Mouse (Mus musculus) small intestine, adult 2 months (tissue): ENCODE results near the gene Gja1. TPM values are rescaled to one million over a fixed set of nuclear protein-coding genes. Genes with fewer than 3 reads are reported as not detected.

Experiments
- H3K27ac ChIP-seq: fragments of 200-500 bp; 2 replicates; pipeline ENCODE4 v1.5.1; 2012; ENCODE audit warnings: low read depth, low read length, control low read depth, inconsistent platforms; ENCODE audit not compliant: insufficient read depth
- H3K27me3 ChIP-seq: fragments of 200-500 bp; 2 replicates; pipeline ENCODE4 v1.6.1; 2012; ENCODE audit warnings: mild to moderate bottlenecking, moderate library complexity, low read length, inconsistent platforms; ENCODE audit not compliant: control insufficient read depth, insufficient read depth
- H3K36me3 ChIP-seq: fragments of 200-500 bp; 2 replicates; pipeline ENCODE4 v1.6.1; 2012; ENCODE audit warnings: mild to moderate bottlenecking, low read length, control low read depth, inconsistent platforms; ENCODE audit not compliant: control insufficient read depth, insufficient read depth
- H3K4me1 ChIP-seq: fragments of 200-500 bp; 2 replicates; pipeline ENCODE4 v1.6.1; 2012; ENCODE audit warnings: low read length, inconsistent platforms, mixed read lengths; ENCODE audit not compliant: control insufficient read depth, insufficient read depth, insufficient read length
- H3K4me3 ChIP-seq: fragments of 200-500 bp; 2 replicates; pipeline ENCODE4 v1.5.1; 2012; ENCODE audit warnings: low read depth, mild to moderate bottlenecking, control low read depth, inconsistent platforms, low read length, moderate library complexity
- CTCF ChIP-seq: fragments of 200-500 bp; IDR thresholded peaks from 2 replicates; pipeline ENCODE4 v1.5.1; 2012; ENCODE audit warnings: low read depth, mild to moderate bottlenecking, control low read depth, inconsistent platforms, low read length, moderate library complexity, mixed read lengths; ENCODE audit not compliant: insufficient replicate concordance, insufficient read length; ENCODE audit errors: extremely low read depth
- POLR2A ChIP-seq: fragments of 200-500 bp; IDR thresholded peaks from 2 replicates; pipeline ENCODE4 v1.6.1; 2012; ENCODE audit warnings: low read depth, mild to moderate bottlenecking, control low read depth, inconsistent platforms, low read length, moderate library complexity
- WGBS: fragments of 180-500 bp; shearing (Covaris S2); methylation state at CpG from one replicate; pipeline ENCODE4 v1.1.7; 2018; 5-methylcytosine and 5-hydroxymethylcytosine counted together
- polyA plus RNA-seq: library from polyadenylated mRNA; depleted of rRNA; stranded (reverse); fragments of >200 nt; gene quantifications from 2 replicates; pipeline ENCODE4 v1.2.3, GENCODE M21; 2012

Gja1 gene
- polyA plus RNA-seq, 1 experiment, result 3.7 TPM

GRCm38 (mm10) chr10:56425016-56425798, 48.1 kb downstream of the Gja1 start:
- no peaks in the 10 kb centered on the region for H3K4me1 ChIP-seq
- H3K36me3 ChIP-seq, result no peaks in the 10 kb centered on the region
- 64% methylated on average over 15 of the region's 15 CpGs for WGBS
- H3K27me3 ChIP-seq, result no peaks in the 10 kb centered on the region
- H3K4me3 ChIP-seq, result no peak overlapping the region
- no peak overlapping the region for H3K27ac ChIP-seq
- TF ChIP-seq CTCF (no peak), POLR2A (no peak)

GRCm38 (mm10) chr10:56426369-56426768, 49.2 kb downstream of the Gja1 start:
- TF ChIP-seq POLR2A, result no peak
- no peak overlapping the region for H3K27ac ChIP-seq
- no peaks in the 10 kb centered on the region for H3K4me1 ChIP-seq
- no peak overlapping the region for H3K4me3 ChIP-seq
- WGBS, result 60% methylated on average over 4 of the region's 4 CpGs
- no peaks in the 10 kb centered on the region for H3K36me3 ChIP-seq
- no peaks in the 10 kb centered on the region for H3K27me3 ChIP-seq

GRCm38 (mm10) chr10:56427382-56427781, 50.3 kb downstream of the Gja1 start:
- Histone ChIP-seq H3K27ac (no peak overlapping the region), H3K27me3 (no peaks in the 10 kb centered on the region), H3K4me1 (no peaks in the 10 kb centered on the region), H3K36me3 (no peaks in the 10 kb centered on the region), H3K4me3 (no peak overlapping the region)
- no peak for TF ChIP-seq CTCF
- no peak for TF ChIP-seq POLR2A
- 70% methylated on average over 2 of the region's 2 CpGs for WGBS

GRCm38 (mm10) chr10:56427827-56428226, 50.7 kb downstream of the Gja1 start:
- H3K4me1 ChIP-seq, result no peaks in the 10 kb centered on the region
- H3K36me3 ChIP-seq, result no peaks in the 10 kb centered on the region
- TF ChIP-seq POLR2A, result no peak
- TF ChIP-seq CTCF, result no peak

GRCm38 (mm10) chr10:56429011-56429410, 51.9 kb downstream of the Gja1 start:
- Histone ChIP-seq H3K4me3 (no peak overlapping the region), H3K27me3 (no peaks in the 10 kb centered on the region), H3K4me1 (no peaks in the 10 kb centered on the region), H3K36me3 (no peaks in the 10 kb centered on the region), H3K27ac (no peak overlapping the region)
- 82% methylated on average over 5 of the region's 5 CpGs for WGBS
- TF ChIP-seq POLR2A (no peak), CTCF (no peak)

More at GRCm38 (mm10) chr10:56427827-56428226, 50.7 kb downstream of the Gja1 start:
- H3K27me3 ChIP-seq, result no peaks in the 10 kb centered on the region
- H3K27ac ChIP-seq, result no peak overlapping the region
- H3K4me3 ChIP-seq, result no peak overlapping the region
- WGBS, result 80% methylated on average over 2 of the region's 2 CpGs

- no peak overlapping the region for H3K27ac ChIP-seq
- no peak overlapping the region for H3K4me3 ChIP-seq
- no peaks in the 10 kb centered on the region for H3K36me3 ChIP-seq
- H3K27me3 ChIP-seq, result no peaks in the 10 kb centered on the region
- no peak for TF ChIP-seq CTCF
- no peak for TF ChIP-seq POLR2A
- H3K4me1 ChIP-seq, result no peaks in the 10 kb centered on the region
- WGBS, result 20% methylated on average over 23 of the region's 23 CpGs
Observed at GRCm38 (mm10) chr10:56431600-56432389, 54.7 kb downstream of the Gja1 start.

- Histone ChIP-seq H3K4me1 (no peaks in the 10 kb centered on the region), H3K27me3 (no peaks in the 10 kb centered on the region), H3K4me3 (no peak overlapping the region), H3K27ac (no peak overlapping the region), H3K36me3 (no peaks in the 10 kb centered on the region)
- TF ChIP-seq POLR2A, result no peak
- TF ChIP-seq CTCF, result no peak
- 24% methylated on average over 6 of the region's 6 CpGs for WGBS
Observed at GRCm38 (mm10) chr10:56432390-56432709, 55.2 kb downstream of the Gja1 start.
